Mouse (Mus musculus) embryonic fibroblast, embryonic 13.5 days (primary cell): ENCODE measurements at regions not wholly inside any gene's neighbourhood (a gene's known extent, or its start where the extent isn't known, plus 50 kb on each side); places are given as distances from the start of the nearest gene placed in this dataset.
"Not testable (repeated sequence)": the region's sequence is repeated elsewhere in the genome, so short reads cannot be mapped to it uniquely, and the experiment has no call there.

Experiments used
- CTCF ChIP-seq: IDR thresholded peaks from 2 replicates; pipeline ENCODE4 v1.5.1; 2011; ENCODE audit warnings: mild to moderate bottlenecking, control low read depth, low read length, moderate library complexity, borderline replicate concordance; ENCODE audit not compliant: insufficient read depth
- POLR2A ChIP-seq: IDR thresholded peaks from 2 replicates; pipeline ENCODE4 v1.6.1; 2011; ENCODE audit warnings: low read depth, mild to moderate bottlenecking, control low read depth, low read length, moderate library complexity

DNA sequence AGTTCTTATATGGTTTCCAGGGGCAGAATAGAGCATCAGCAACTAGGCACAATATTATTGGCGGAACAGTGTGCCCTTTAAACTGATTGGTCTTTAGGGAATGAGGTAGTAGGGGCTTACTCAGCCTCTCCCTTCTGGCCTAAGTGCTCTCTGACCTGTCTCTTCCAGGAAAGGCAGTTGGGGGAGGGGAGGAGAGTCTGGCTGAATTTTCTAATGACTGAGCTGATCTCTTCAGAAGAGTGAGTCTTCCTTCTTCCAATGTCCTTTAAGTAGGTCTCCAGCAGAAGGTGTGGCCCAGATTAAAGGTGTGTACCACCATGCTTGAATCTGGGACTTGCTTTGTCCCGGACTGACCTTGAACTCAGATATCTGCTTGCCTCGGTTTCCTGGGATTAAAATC lies 60.3 kb downstream of the Sox1 start:
- TF ChIP-seq CTCF, POLR2A: not testable (repeated sequence)
